Comparison of ENCODE assay signal across 15 mouse cellular contexts in the genomic region with DNA sequence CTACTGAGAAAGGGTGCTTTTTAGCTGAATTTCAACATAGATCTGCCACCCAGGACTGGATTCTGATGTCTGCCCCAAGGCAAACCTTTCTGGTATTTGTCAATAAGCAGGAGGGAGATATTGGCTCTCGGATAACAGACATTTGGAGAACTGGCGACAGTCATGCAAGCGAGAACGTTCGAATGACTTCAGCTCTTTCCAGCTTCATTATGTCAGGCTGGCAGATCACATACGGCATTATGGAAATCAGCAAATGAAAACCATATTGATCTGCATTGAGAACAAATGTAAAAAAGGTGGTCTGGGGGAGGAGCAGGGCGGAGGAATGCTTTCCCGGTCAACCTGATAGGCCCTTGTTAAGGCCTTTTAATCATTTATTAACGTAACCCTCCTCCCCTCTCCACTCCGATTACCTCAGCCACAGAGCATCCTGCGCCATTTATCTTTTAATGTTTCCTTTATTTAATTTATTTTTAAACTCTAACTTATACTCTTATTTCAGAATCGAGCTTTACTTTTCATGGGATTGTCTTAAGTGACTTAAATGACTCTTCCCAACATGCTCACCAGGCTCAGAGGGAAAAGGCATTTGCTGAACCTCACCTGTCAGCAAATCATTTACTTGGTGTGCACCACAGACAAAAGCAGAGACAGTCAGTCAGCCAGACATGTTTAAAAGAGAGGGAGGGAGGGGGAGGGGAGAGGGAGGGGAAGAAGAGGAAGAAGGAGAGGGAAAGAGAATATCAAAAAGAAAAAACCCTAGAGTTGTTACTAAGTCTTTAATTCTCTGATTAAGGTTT.
DNase-seq lines count a peak whose midpoint lies in the region; ATAC-seq and TF ChIP-seq lines count a peak whose summit lies in the region.
"Had no signal": no experiment of that assay in that cellular context is flagged by ENCODE, and none has a peak within 500 bp of the region (broad histone marks: within the 10 kb centered on the region; RNA-seq: fewer than 3 reads in every experiment).

No protein-coding gene starts in this region.

- H3K4me3 ChIP-seq in kidney, adult 2 months (ENCODE audit: insufficient read depth, low read depth, low read length) = no peak overlapping the region
- H3K4me3 ChIP-seq in embryonic facial prominence, embryonic 12.5 days = no peak overlapping the region
- no peak overlapping the region for H3K4me3 ChIP-seq in embryonic facial prominence, embryonic 15.5 days (replicated peaks)
- H3K4me3 ChIP-seq in liver, embryonic 11.5 days (ENCODE audit: low read depth, low read length) = no peak overlapping the region
- H3K4me3 ChIP-seq: midbrain, embryonic 10.5 days; myocyte had no signal

- H3K27ac ChIP-seq in kidney, adult 2 months (ENCODE audit: insufficient read depth, low read depth, low read length) = peak overlapping the region; percentile 2; the same call in 1 of the 2 replicates
- 0 out of 2 replicates have a peak overlapping the region, but pooled peaks have one; percentile 83 for H3K27ac ChIP-seq in embryonic facial prominence, embryonic 12.5 days
- no peak overlapping the region for H3K27ac ChIP-seq in embryonic facial prominence, embryonic 15.5 days (replicated peaks)
- 0 out of 2 replicates have a peak overlapping the region, but pooled peaks have one; percentile 15 for H3K27ac ChIP-seq in liver, embryonic 11.5 days (ENCODE audit: low read depth, low read length)
- H3K27ac ChIP-seq: hindbrain, embryonic 14.5 days; midbrain, embryonic 10.5 days had no signal

- no peak overlapping the region for H3K9ac ChIP-seq in embryonic facial prominence, embryonic 12.5 days
- H3K9ac ChIP-seq in embryonic facial prominence, embryonic 15.5 days = no peak overlapping the region
- no peak overlapping the region for H3K9ac ChIP-seq in liver, embryonic 11.5 days (ENCODE audit: low read depth, low read length)
- H3K9ac ChIP-seq: hindbrain, embryonic 14.5 days had no signal

- WGBS in kidney, adult 2 months = 63% methylated on average over 12 of the region's 12 CpGs
- WGBS in embryonic facial prominence, embryonic 12.5 days = 26% methylated on average over 12 of the region's 12 CpGs
- 22% methylated on average over 12 of the region's 12 CpGs for WGBS in embryonic facial prominence, embryonic 15.5 days
- 55% methylated on average over 12 of the region's 12 CpGs for WGBS in liver, embryonic 11.5 days

- no peak for TF ChIP-seq POLR2A in kidney, adult 2 months (IDR thresholded peaks at IDR 0.05; ENCODE audit: low read depth, low read length)

- peak; percentile 63 for DNase-seq in kidney, adult 2 months
- no peak for DNase-seq in kidney, postnatal 36 days
- no peak for DNase-seq in liver, embryonic 11.5 days (ENCODE audit: low spot score)
- no peak for DNase-seq in gastrocnemius, adult 8-10 months (ENCODE audit: low spot score in 2 of 2)
- DNase-seq in left cerebral cortex, adult 9 months (ENCODE audit: low spot score in 2 of 2) = no peak
- DNase-seq: adrenal gland, postnatal 36 days; cerebellum, postnatal 14 days; heart, adult 18-20 months; left cerebral cortex, postnatal 4 days; lung, postnatal 14 days had no signal

- peak overlapping the region; percentile 20; the same call in 1 of the 2 replicates for H3K4me2 ChIP-seq in embryonic facial prominence, embryonic 12.5 days (replicated peaks)
- H3K4me2 ChIP-seq in embryonic facial prominence, embryonic 15.5 days (replicated peaks) = 0 out of 2 replicates have a peak overlapping the region, but pooled peaks have one; percentile 4
- H3K4me2 ChIP-seq in liver, embryonic 11.5 days = peak overlapping the region; percentile 7
- H3K4me2 ChIP-seq: hindbrain, embryonic 14.5 days had no signal

- H3K9me3 ChIP-seq in embryonic facial prominence, embryonic 12.5 days = no peaks in the 10 kb centered on the region
- no peaks in the 10 kb centered on the region for H3K9me3 ChIP-seq in embryonic facial prominence, embryonic 15.5 days (replicated peaks)
- no peaks in the 10 kb centered on the region for H3K9me3 ChIP-seq in liver, embryonic 11.5 days (ENCODE audit: control insufficient read depth, low read length)
- H3K9me3 ChIP-seq: midbrain, embryonic 10.5 days had no signal

- H3K36me3 ChIP-seq in kidney, adult 2 months (ENCODE audit: control insufficient read depth, insufficient read depth, low read length) = no peaks in the 10 kb centered on the region
- no peaks in the 10 kb centered on the region for H3K36me3 ChIP-seq in embryonic facial prominence, embryonic 12.5 days
- no peaks in the 10 kb centered on the region for H3K36me3 ChIP-seq in embryonic facial prominence, embryonic 15.5 days
- no peaks in the 10 kb centered on the region for H3K36me3 ChIP-seq in liver, embryonic 11.5 days (ENCODE audit: control insufficient read depth, insufficient read depth, low read length)
- H3K36me3 ChIP-seq: midbrain, embryonic 10.5 days had no signal

- no peak for ATAC-seq in embryonic facial prominence, embryonic 12.5 days (ENCODE audit: insufficient number of reproducible peaks, insufficient read depth, low FRiP score, low TSS enrichment)
- ATAC-seq in embryonic facial prominence, embryonic 15.5 days (ENCODE audit: insufficient number of reproducible peaks, low FRiP score, low TSS enrichment, low read depth) = no peak
- ATAC-seq in liver, embryonic 11.5 days (replicated peaks; ENCODE audit: low FRiP score) = no peak

- no peak for TF ChIP-seq CTCF in kidney, adult 2 months (conservative IDR thresholded peaks at IDR 0.05; ENCODE audit: insufficient read depth, insufficient read length, low read depth, low read length)

- no peaks in the 10 kb centered on the region for H3K27me3 ChIP-seq in kidney, adult 2 months (replicated peaks; ENCODE audit: control insufficient read depth, insufficient read depth, low read length)
- no peaks in the 10 kb centered on the region for H3K27me3 ChIP-seq in embryonic facial prominence, embryonic 12.5 days
- H3K27me3 ChIP-seq in embryonic facial prominence, embryonic 15.5 days = no peaks in the 10 kb centered on the region
- no peaks in the 10 kb centered on the region for H3K27me3 ChIP-seq in liver, embryonic 11.5 days (replicated peaks; ENCODE audit: control insufficient read depth, insufficient read depth, low read length)

- H3K4me1 ChIP-seq in kidney, adult 2 months (ENCODE audit: control insufficient read depth, insufficient read depth, low read length) = peaks cover 7% of the 10 kb centered on the region; the same call in 1 of the 2 replicates
- peaks cover 49% of the 10 kb centered on the region for H3K4me1 ChIP-seq in embryonic facial prominence, embryonic 12.5 days
- peaks cover 19% of the 10 kb centered on the region; the same call in 1 of the 2 replicates for H3K4me1 ChIP-seq in embryonic facial prominence, embryonic 15.5 days
- peaks cover 26% of the 10 kb centered on the region for H3K4me1 ChIP-seq in liver, embryonic 11.5 days (replicated peaks; ENCODE audit: control insufficient read depth, insufficient read depth, low read length)
